Mouse (Mus musculus) left cerebral cortex, adult 2 months (tissue): ENCODE measurements around the gene Lrrc10b. TPM values are rescaled to one million over a fixed set of nuclear protein-coding genes. Genes with fewer than 3 reads are reported as not detected.

Source experiments
- DNase-seq, 2 experiments: peaks; one replicate each; pipeline ENCODE4 v3.0.0; 2021 to 2022; ENCODE audit warnings: low spot score in 2 of 2, mixed read lengths in 1 of 2; ENCODE audit errors: extremely low spot score in 1 of 2
- H3K27ac ChIP-seq: fragments of 200-600 bp; 2 replicates; pipeline ENCODE4 v1.8.1; 2022
- H3K4me3 ChIP-seq: fragments of 200-600 bp; 2 replicates; pipeline ENCODE4 v1.8.1; 2022
- CTCF ChIP-seq: fragments of 200-600 bp; IDR thresholded peaks from 2 replicates; pipeline ENCODE4 v1.8.1; 2022; ENCODE audit warnings: antibody characterized with exemption, mild to moderate bottlenecking, moderate library complexity
- intact Hi-C: fragments of 180-260 bp; cut with DNase I; formaldehyde crosslinking; loops from one replicate; pipeline ENCODE4 v1.15.1; 2025
- total RNA-seq, 2 experiments: library from RNA; stranded (reverse); gene quantifications; 2 replicates each; pipeline ENCODE4 v1.2.3; 2021

Gene Lrrc10b
- total RNA-seq, 2 experiments from 2014 or later = 6.9 to 15.8 TPM

- intact Hi-C loops = no loop called here
- H3K27ac ChIP-seq = no peak overlapping the region
- no peak for TF ChIP-seq CTCF
- H3K4me3 ChIP-seq = no peak overlapping the region
- DNase-seq = no peak
Observed at GRCm38 (mm10) chr19:10464427-10464826, 7.2 kb upstream of the Lrrc10b start.

GRCm38 (mm10) chr19:10461584-10461983 is 4.3 kb upstream of the Lrrc10b start:
- no peak for DNase-seq
- no peak overlapping the region for H3K4me3 ChIP-seq
- no peak for TF ChIP-seq CTCF
- intact Hi-C loops = no loop called here
- no peak overlapping the region for H3K27ac ChIP-seq

- Histone ChIP-seq H3K27ac (no peak overlapping the region), H3K4me3 (no peak overlapping the region)
- peak in 1 of 2 experiments; percentile 59 for DNase-seq
- no peak for TF ChIP-seq CTCF
- intact Hi-C loops = loop anchor here (2.0 kb wide), 1 partner anchor 61 kb away; no protein-coding TSS in a partner anchor
Observed at GRCm38 (mm10) chr19:10459907-10460306, 2.6 kb upstream of the Lrrc10b start.

- Histone ChIP-seq H3K27ac (no peak overlapping the region), H3K4me3 (no peak overlapping the region)
- no peak for TF ChIP-seq CTCF
- peak in 1 of 2 experiments; percentile 58 for DNase-seq
- intact Hi-C loops = loop anchor here (2.0 kb wide), 1 partner anchor 59 kb away; no protein-coding TSS in a partner anchor
Observed at GRCm38 (mm10) chr19:10458096-10458495, 823 bp upstream of the Lrrc10b start.

GRCm38 (mm10) chr19:10457484-10457800 is 169 bp upstream of the Lrrc10b start:
- peak; percentile 38 to 71 for DNase-seq
- H3K4me3 ChIP-seq = no peak overlapping the region
- no peak overlapping the region for H3K27ac ChIP-seq
- TF ChIP-seq CTCF = no peak
- intact Hi-C loops = no loop called here

GRCm38 (mm10) chr19:10455437-10455806 is 1.9 kb downstream of the Lrrc10b start:
- H3K27ac ChIP-seq = no peak overlapping the region
- no peak for TF ChIP-seq CTCF
- H3K4me3 ChIP-seq = no peak overlapping the region
- intact Hi-C loops = no loop called here
- DNase-seq = no peak

- intact Hi-C loops = no loop called here
- no peak overlapping the region for H3K4me3 ChIP-seq
- no peak overlapping the region for H3K27ac ChIP-seq
- DNase-seq = no peak
- no peak for TF ChIP-seq CTCF
Observed at GRCm38 (mm10) chr19:10454718-10455436, 2.4 kb downstream of the Lrrc10b start.

GRCm38 (mm10) chr19:10449708-10450107 is 7.6 kb downstream of the Lrrc10b start:
- peak; percentile 88 for TF ChIP-seq CTCF
- DNase-seq = peak; percentile 73 to 76
- intact Hi-C loops = loop anchor here (1.0 kb wide), 1 partner anchor 37 kb away; no protein-coding TSS in a partner anchor
- Histone ChIP-seq H3K4me3 (no peak overlapping the region), H3K27ac (no peak overlapping the region)

GRCm38 (mm10) chr19:10449190-10449589 is 8.1 kb downstream of the Lrrc10b start:
- intact Hi-C loops = loop anchor here (1.0 kb wide), 1 partner anchor 37 kb away; no protein-coding TSS in a partner anchor
- Histone ChIP-seq H3K27ac (no peak overlapping the region), H3K4me3 (no peak overlapping the region)
- DNase-seq = no peak
- TF ChIP-seq CTCF = no peak

GRCm38 (mm10) chr19:10448275-10448674 is 9.0 kb downstream of the Lrrc10b start:
- no peak for TF ChIP-seq CTCF
- DNase-seq = no peak
- no peak overlapping the region for H3K4me3 ChIP-seq
- no peak overlapping the region for H3K27ac ChIP-seq
- intact Hi-C loops = no loop called here

- intact Hi-C loops = no loop called here
- Histone ChIP-seq H3K4me3 (no peak overlapping the region), H3K27ac (no peak overlapping the region)
- no peak for DNase-seq
- no peak for TF ChIP-seq CTCF
Observed at GRCm38 (mm10) chr19:10444685-10445369, 12.4 kb downstream of the Lrrc10b start.

- peak; percentile 14 for TF ChIP-seq CTCF
- intact Hi-C loops = loop anchor here (2.0 kb wide), 1 partner anchor 179 kb away; no protein-coding TSS in a partner anchor
Observed at GRCm38 (mm10) chr19:10437521-10437920, 19.8 kb downstream of the Lrrc10b start.

GRCm38 (mm10) chr19:10436726-10437125 is 20.5 kb downstream of the Lrrc10b start:
- intact Hi-C loops = loop anchor here (1.0 to 2.0 kb wide), 3 partner anchors 47 to 178 kb away; partner anchors contain the start of gene Syt7
- H3K27ac ChIP-seq = no peak overlapping the region

More at GRCm38 (mm10) chr19:10437521-10437920, 19.8 kb downstream of the Lrrc10b start:
- Histone ChIP-seq H3K4me3 (no peak overlapping the region), H3K27ac (no peak overlapping the region)
- no peak for DNase-seq

More at GRCm38 (mm10) chr19:10436726-10437125, 20.5 kb downstream of the Lrrc10b start:
- no peak for TF ChIP-seq CTCF
- no peak overlapping the region for H3K4me3 ChIP-seq
- no peak for DNase-seq
